Mouse (Mus musculus) kidney, postnatal 10 days (tissue): ENCODE data around the gene Vcam1.

Experiments
- DNase-seq: peaks from one replicate; pipeline ENCODE4 v3.0.0; 2021; ENCODE audit warnings: mixed read lengths

Vcam1 gene

GRCm38 (mm10) chr3:116126508-116127190 lies 2.8 kb downstream of the Vcam1 start:
- DNase-seq: no peak

GRCm38 (mm10) chr3:116126070-116126469 lies 3.4 kb downstream of the Vcam1 start:
- DNase-seq: no peak

DNA sequence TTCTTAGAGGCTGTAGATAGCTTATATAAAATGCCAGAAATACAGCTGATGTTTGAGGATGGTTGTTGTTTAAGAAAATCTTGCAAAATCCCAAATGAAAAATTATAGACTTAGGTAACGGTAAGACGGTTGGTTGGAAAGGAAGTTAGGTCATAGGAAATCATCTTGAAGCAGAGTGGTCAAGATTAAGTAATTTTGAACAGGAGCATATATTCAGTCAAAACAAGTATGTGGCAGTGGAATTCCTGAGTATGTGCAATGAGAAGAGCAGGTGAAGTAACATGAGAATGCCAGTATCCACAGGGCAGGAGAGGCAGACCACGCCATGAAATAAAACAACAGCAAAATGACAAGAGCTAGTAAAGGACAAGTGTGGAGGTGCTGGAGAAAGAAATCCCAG lies 5.7 kb downstream of the Vcam1 start:
- no peak for DNase-seq

DNA sequence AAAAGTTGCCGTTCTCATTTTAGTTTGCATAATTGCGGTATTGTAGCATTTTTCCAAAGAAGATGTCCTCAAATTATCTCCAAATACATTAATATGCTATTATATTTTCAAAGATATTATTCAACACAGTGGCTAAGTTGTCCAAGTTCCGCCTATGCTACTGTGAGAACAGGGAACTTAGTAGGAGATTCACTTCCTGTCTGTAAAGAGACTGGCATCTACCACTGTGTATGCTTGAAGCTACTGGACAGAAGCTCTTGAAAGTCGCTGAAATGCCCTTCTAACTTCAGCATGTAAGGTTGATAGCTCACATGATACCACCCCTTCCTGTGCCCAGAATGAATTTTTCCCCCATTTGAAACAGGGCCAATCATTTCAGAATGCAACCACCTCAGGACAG lies 6.8 kb downstream of the Vcam1 start:
- DNase-seq: no peak

- DNase-seq: no peak
These were observed 8.5 kb downstream of the Vcam1 start for GRCm38 (mm10) chr3:116121026-116121425.

- no peak for DNase-seq
These were observed 9.1 kb downstream of the Vcam1 start for GRCm38 (mm10) chr3:116120391-116120790.

- DNase-seq: no peak
These were observed 10.3 kb downstream of the Vcam1 start for GRCm38 (mm10) chr3:116119162-116119561.

GRCm38 (mm10) chr3:116117046-116117445 lies 12.4 kb downstream of the Vcam1 start:
- no peak for DNase-seq

DNA sequence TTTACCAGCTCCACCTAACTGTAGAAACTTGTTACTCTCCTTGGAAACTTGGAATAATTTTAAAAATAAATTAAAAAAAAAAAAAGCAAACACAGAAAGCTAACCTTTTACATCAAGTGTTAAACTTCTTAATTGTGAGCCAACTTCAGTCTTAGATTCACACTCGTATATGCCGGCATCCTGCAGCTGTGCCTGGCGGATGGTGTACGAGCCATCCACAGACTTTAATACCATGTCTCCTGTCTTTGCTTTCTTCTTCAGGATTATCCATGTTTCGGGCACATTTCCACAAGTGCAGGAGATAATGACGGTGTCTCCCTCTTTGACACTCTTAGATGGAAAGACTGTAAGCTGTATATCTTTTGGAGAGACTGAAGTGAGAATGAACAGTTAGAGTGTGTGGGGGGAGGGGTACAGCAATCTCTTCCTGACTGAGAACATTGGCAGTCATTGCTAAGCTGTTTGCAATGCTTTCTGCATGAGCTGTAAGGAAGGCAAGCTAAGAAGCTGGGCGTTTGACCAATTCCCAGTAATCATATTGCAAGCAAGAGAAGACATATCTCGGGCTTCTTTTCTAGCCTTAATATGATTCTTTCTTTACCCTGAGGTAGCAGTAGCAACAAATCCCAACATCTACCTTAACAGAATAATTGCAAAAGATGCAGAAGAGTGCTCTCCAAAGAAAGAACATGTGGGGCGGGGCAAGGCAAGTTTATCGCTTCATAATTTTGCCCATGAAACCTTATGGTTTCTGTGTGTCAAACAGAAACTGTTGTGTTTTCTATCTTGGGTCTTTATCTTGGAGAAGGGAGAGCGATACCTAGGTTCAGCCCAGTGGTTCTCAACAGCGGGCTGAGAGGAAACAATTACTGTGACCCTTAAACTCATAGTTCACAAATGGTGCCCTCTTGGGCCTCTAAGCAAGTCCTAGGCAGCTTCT lies 15.0 kb downstream of the Vcam1 start:
- peak; percentile 68 for DNase-seq

DNA sequence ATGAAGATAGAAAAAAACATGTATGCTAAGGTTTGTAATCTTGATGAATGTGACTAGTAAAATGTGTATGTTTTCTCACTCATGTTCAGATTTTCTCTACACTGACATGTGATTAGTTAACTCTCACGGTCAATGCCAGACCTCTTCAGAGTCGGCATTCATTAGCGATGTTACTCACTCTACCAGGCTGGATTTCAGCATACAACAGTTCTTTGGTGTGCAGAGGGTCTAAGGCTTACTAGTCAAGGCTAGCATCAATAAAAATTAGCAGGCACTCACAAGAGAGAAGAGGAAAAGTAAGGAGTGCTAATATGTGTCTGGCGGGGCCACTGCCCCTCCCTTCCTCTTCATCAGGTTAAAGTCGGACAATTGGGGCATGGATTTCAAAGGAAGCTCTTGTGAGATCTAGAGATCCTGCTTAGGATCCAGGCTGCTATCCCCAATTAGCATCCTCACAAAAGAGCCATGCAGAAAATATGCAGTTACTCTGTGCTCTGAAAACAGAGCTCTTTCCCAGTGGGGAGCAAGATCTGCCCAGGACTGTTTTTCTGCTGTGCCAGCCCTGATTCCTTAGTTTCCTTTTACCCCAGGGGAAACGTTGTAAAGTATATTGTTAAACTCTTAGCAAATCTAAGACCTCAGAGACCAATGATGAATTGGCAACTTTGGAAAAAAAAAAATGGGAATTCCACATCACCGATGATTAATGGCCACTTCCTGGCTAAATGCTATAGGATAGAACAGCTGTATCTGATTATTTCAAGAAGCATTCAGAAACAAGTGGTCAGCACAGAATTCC lies 15.8 kb downstream of the Vcam1 start:
- DNase-seq: no peak

- DNase-seq: no peak
These were observed 16.6 kb downstream of the Vcam1 start for GRCm38 (mm10) chr3:116112816-116113405.

- no peak for DNase-seq
These were observed 23.8 kb downstream of the Vcam1 start for GRCm38 (mm10) chr3:116105713-116106112.

- peak; percentile 55 for DNase-seq
These were observed 24.4 kb downstream of the Vcam1 start for GRCm38 (mm10) chr3:116104866-116105647.

- no peak for DNase-seq
These were observed 25.2 kb downstream of the Vcam1 start for GRCm38 (mm10) chr3:116104270-116104669.

DNA sequence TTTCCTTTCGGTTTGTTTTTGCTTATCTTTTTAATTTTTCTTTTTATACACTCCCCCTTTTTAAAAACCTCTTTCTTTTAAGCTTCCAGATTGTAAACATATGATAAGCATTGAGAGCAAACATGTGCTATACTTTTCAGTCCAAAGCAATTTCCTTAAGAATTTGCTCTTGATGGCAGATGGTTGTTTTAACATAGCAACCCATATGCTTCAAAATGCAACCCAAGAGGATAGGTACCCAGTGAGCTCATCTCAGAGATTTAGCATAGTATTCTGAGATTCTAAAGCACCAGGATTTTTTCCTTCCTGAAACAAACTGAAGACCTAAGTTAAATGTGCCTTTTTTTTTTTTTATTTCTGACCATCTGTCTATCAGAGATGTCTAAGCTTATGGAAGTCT lies 28.6 kb downstream of the Vcam1 start:
- DNase-seq: no peak

DNA sequence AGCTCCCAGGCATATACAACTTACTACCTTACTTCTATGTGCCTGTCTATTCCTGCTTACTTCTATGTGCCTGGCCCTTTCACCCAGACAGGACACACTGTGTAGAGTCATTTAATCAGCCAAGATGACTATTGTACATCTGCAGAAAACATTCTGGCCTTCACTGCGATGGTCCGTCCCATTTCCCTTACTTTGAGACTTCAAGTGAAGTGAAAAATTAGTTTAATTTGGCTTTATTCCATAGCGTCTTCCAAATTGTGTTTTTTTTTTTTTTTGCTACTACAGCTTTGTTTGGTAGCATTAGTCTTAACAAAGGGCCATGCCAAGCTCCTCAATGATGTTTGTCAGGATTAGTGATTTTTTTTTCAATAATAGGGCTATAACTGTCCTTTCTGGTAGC lies 33.6 kb downstream of the Vcam1 start:
- peak; percentile 20 for DNase-seq

- no peak for DNase-seq
These were observed 34.2 kb downstream of the Vcam1 start for GRCm38 (mm10) chr3:116095312-116095711.

- no peak for DNase-seq
These were observed 34.6 kb downstream of the Vcam1 start for GRCm38 (mm10) chr3:116094886-116095285.

DNA sequence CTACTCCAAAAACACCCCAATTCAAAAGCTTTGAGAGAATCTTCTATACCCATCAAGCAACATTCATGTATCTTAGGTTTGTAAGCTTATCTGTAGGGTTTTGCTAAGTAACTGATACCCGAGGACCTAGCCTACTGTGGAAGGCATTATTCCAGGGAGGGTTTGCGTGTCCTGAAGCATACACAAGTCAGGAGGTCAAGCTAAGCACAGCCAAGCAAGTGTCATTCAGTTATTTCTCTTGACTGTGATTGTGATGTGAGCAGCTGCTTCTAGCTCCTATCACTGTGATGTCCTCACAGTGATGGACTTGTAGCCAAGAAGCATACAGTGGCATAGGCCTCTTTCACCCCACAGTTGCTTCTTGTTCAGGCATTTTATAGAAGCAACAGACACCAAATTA lies 35.2 kb downstream of the Vcam1 start:
- DNase-seq: no peak

DNA sequence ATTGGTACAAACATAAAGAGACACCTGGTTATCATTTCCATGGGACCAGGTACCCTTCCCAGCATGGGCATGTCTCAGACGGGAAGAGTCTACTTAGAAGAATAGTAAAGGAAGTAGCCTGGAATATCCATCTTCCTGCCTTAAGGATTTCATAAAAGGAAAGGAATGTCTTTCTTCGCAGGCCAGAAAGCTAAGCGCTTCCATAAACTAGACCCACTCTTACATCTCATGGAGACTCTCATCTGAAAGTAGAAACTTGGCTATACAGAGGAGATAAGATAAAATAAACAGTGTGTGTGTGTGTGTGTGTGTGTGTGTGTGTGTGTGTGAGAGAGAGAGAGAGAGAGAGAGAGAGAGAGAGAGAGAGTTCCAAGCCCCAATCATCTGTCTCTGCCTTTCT lies 36.9 kb downstream of the Vcam1 start:
- no peak for DNase-seq

DNA sequence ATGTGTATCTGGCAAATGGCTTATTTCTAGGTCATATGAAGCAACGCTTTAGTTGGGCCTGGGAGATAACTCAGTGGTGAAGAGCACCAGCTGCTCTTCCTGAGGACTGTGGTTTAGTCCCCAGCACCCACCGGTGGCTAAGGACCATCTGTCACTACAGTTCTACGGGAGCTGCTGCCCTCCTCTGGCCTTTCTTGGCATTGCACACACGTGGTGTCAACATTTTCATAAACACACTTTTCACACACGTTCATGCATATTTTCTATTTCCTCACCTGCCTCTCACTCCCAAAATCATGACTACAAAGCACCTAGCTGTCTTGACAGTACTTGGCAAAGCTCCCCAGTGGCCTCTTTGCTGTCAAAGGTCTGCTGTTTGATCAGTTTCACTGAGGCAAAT lies 37.8 kb downstream of the Vcam1 start:
- no peak for DNase-seq

- DNase-seq: no peak
These were observed 43.5 kb downstream of the Vcam1 start for GRCm38 (mm10) chr3:116085962-116086361.
